ENCODE assay signal across 8 mouse cellular contexts in the genomic region with DNA sequence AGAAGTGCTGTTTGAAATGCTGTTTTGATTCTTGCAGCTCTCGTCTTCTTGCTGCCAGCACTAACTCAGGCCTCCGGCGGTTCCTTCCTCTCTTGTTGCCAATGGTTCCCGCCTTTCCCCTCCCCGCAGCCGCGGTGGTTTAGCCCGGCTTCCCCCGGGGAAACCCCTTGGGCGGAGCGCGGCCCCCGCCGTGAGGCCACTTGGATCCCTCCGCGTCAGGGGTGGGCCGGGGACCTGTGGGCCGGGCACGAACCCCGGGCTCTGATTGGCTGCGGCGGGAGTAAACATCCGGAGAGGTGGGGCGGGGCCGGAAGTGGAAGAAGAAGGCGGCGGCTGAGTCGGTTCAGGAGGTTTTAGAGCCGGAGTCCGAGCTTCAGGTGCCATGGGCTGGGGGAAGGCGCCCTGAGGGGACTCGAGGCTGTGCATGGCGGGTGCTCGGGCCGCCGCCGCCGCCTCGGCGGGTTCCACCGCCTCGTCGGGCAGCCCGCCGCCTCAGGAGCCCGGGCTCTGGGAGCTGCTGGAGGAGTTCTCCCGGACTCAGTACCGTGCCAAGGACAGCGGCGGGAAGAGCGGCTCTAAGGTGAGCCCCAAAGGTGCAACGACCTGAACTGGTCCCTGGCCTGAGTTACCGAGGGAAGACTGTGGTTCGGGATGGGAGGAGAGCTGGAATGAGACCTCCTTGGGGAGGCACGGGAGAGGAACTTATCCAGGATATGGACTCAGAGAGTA. TPM values are rescaled to one million over a fixed set of nuclear protein-coding genes. Genes with fewer than 3 reads are reported as not detected.
A peak's percentile ranks its signal among the peaks of the same experiment; 100 is the strongest.
DNase-seq lines count a peak whose midpoint lies in the region; ATAC-seq lines count a peak whose summit lies in the region.

Gene Mtmr14, plus strand, starts transcription at position 302 of the 729 bp plus-strand sequence.

- H3K4me2 ChIP-seq in hindbrain, embryonic 14.5 days (replicated peaks) = peak within 1 kb of the TSS; percentile 71

- H3K27me3 ChIP-seq in hindbrain, embryonic 14.5 days (ENCODE audit: control insufficient read depth, insufficient read depth, low read length) = no peaks in the 10 kb centered on the region

- peaks cover 10% of the 10 kb centered on the region for H3K36me3 ChIP-seq in hindbrain, embryonic 14.5 days (replicated peaks; ENCODE audit: control insufficient read depth, insufficient read depth)

- peak within 1 kb of the TSS; percentile 66 for H3K27ac ChIP-seq in hindbrain, embryonic 14.5 days

- no peaks in the 10 kb centered on the region for H3K9me3 ChIP-seq in hindbrain, embryonic 14.5 days (ENCODE audit: control insufficient read depth, low read length)

- H3K4me1 ChIP-seq in hindbrain, embryonic 14.5 days (replicated peaks; ENCODE audit: control insufficient read depth, insufficient read depth, low read length) = peaks cover 13% of the 10 kb centered on the region

- H3K9ac ChIP-seq in hindbrain, embryonic 14.5 days = peak within 1 kb of the TSS; percentile 82

- WGBS in hindbrain, embryonic 14.5 days = under 1% methylated on average over 42 of the region's 55 CpGs

- H3K4me3 ChIP-seq in hindbrain, embryonic 14.5 days (replicated peaks; ENCODE audit: low read length) = peak within 1 kb of the TSS; percentile 93

- peak; percentile 99 for ATAC-seq in hindbrain, embryonic 14.5 days (ENCODE audit: low FRiP score)

- DNase-seq in R1 (ENCODE audit: low read depth, low spot score) = peak; percentile 98
- peak; percentile 99 for DNase-seq in cerebellum, postnatal 25 days
- peak; percentile 98 for DNase-seq in frontal cortex, postnatal 25 days (ENCODE audit: low spot score in 2 of 2)
- DNase-seq in hindbrain, embryonic 14.5 days (ENCODE audit: low spot score) = peak; percentile 98
- peak; percentile 99 to 100 for DNase-seq in layer of hippocampus, postnatal 36 days
- DNase-seq in lung, postnatal 36 days = peak; percentile 99
- peak; percentile 99 for DNase-seq in retina, postnatal 1 day
- DNase-seq in urinary bladder, adult 18-20 months (ENCODE audit: low spot score in 2 of 2) = peak; percentile 98 to 99

RNA-seq across cellular contexts. Expression of gene Mtmr14, which starts in this region (rescaled TPM):
- polyA plus RNA-seq in hindbrain, embryonic 14.5 days (2014; fragmentation: Nextera tagmentation; extraction: Ambion mirVana) = 36.3 and 36.7 TPM in 2 replicates
- 10 to 100 TPM; 12.6 to 14.5 TPM for total RNA-seq in layer of hippocampus, postnatal 36 days (2021)

Comparison
In these comparisons a context has a peak if more than half of its experiments do, and no peak if none do; other contexts are left out.
1. Peak in every context shown above with its lines: DNase-seq, ATAC-seq, H3K4me3 ChIP-seq and H3K27ac ChIP-seq.